Mouse (Mus musculus) heart, postnatal 0 days (tissue): Measurements from ENCODE around the gene Bag1. TPM values are rescaled to one million over a fixed set of nuclear protein-coding genes. Genes with fewer than 3 reads are reported as not detected.
A peak's percentile ranks its signal among the peaks of the same experiment; 100 is the strongest.

ENCODE experiments used
- ATAC-seq: fragments of 200-750 bp; cut with Nextera tagmentation; 2 replicates; pipeline ENCODE4 v1.8.0; 2017; ENCODE audit warnings: low read depth, moderate number of reproducible peaks, moderate library complexity; ENCODE audit not compliant: insufficient read depth
- DNase-seq: peaks from one replicate; pipeline ENCODE4 v3.0.0-alpha.2; 2016; ENCODE audit warnings: low spot score
- H3K27ac ChIP-seq: fragments of 300-500 bp; sonication (generic); 2 replicates; pipeline ENCODE4 v1.5.1; 2014; ENCODE audit warnings: low read depth, mild to moderate bottlenecking
- H3K27me3 ChIP-seq: fragments of 300-500 bp; sonication (generic); 2 replicates; pipeline ENCODE4 v1.6.1; 2014; ENCODE audit warnings: low read length, mixed read lengths; ENCODE audit not compliant: control insufficient read depth, insufficient read depth
- H3K36me3 ChIP-seq: fragments of 300-500 bp; sonication (generic); replicated peaks from 2 replicates; pipeline ENCODE4 v1.6.1; 2014; ENCODE audit warnings: low read length, mixed read lengths; ENCODE audit not compliant: control insufficient read depth, insufficient read depth
- H3K4me1 ChIP-seq: fragments of 300-500 bp; sonication (generic); 2 replicates; pipeline ENCODE4 v1.6.1; 2014; ENCODE audit warnings: antibody characterized with exemption; ENCODE audit not compliant: control insufficient read depth, insufficient read depth
- H3K4me2 ChIP-seq: fragments of 300-500 bp; sonication (generic); 2 replicates; pipeline ENCODE4 v1.6.1; 2014; ENCODE audit warnings: low read depth, mild to moderate bottlenecking, low read length, moderate library complexity
- H3K4me3 ChIP-seq: fragments of 300-500 bp; sonication (generic); 2 replicates; pipeline ENCODE4 v1.5.1; 2014; ENCODE audit warnings: low read depth, low read length
- H3K9ac ChIP-seq: fragments of 300-500 bp; sonication (generic); replicated peaks from 2 replicates; pipeline ENCODE4 v1.6.1; 2014; ENCODE audit warnings: low read depth, low read length, mixed read lengths
- H3K9me3 ChIP-seq: fragments of 300-500 bp; sonication (generic); replicated peaks from 2 replicates; pipeline ENCODE4 v1.6.1; 2016; ENCODE audit warnings: low read length; ENCODE audit not compliant: control insufficient read depth
- CTCF ChIP-seq: IDR thresholded peaks from 2 replicates; pipeline ENCODE4 v1.5.1; 2016; ENCODE audit warnings: antibody characterized with exemption, control low read depth, low read depth
- EP300 ChIP-seq: IDR thresholded peaks from 2 replicates; pipeline ENCODE4 v1.6.1; 2016; ENCODE audit warnings: antibody characterized with exemption, low read depth
- WGBS: fragments of 180-500 bp; shearing (Covaris S2); extraction: QIAGEN DNeasy Blood & Tissue Kit; methylation state at CpG from one replicate; pipeline ENCODE4 v1.1.7; 2014; 5-methylcytosine and 5-hydroxymethylcytosine counted together
- polyA plus RNA-seq: library from polyadenylated mRNA; unstranded; fragments of >200 nt; fragmentation: Nextera tagmentation; extraction: Ambion mirVana; gene quantifications from 2 replicates; pipeline ENCODE4 v1.2.1, GENCODE M21; 2015
- total RNA-seq: library from RNA; depleted of rRNA; stranded (reverse); fragments of >200 nt; gene quantifications from 2 replicates; pipeline ENCODE4 v1.2.3, GENCODE M21; 2014; ENCODE audit warnings: low replicate concordance

Gene Bag1
- total and polyA plus RNA-seq, 2 experiments from 2014 or later: 77.3 to 213 TPM

DNA sequence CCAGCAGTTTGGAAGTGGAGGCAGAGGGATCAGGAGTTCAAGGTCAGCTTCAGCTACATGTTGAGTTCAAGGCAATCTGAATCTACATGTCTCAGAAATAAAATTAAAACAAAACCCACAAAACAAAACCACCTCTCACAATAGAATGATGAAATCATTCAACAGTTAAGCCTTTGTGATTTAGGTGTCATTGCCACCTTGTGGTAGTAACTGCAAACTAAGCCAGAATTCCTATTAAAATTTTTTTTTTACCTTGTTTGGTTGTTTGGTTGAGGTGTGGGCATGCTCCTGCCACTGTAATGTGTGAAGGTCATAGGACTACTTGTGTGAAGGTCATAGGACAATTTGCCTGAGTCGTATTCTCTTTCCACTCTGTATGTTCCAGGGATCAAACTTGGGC, 41.8 kb downstream of the Bag1 start:
- Histone ChIP-seq H3K9ac (no peak overlapping the region), H3K4me1 (no peaks in the 10 kb centered on the region), H3K4me2 (no peak overlapping the region), H3K27me3 (no peaks in the 10 kb centered on the region), H3K9me3 (no peaks in the 10 kb centered on the region), H3K4me3 (no peak overlapping the region), H3K27ac (no peak overlapping the region), H3K36me3 (no peaks in the 10 kb centered on the region)
- TF ChIP-seq EP300: no peak
- peak; percentile 76 for TF ChIP-seq CTCF
- DNase-seq: peak; percentile 69
- ATAC-seq: peak; percentile 41
- 25% methylated on average over 1 of the region's 1 CpGs for WGBS

DNA sequence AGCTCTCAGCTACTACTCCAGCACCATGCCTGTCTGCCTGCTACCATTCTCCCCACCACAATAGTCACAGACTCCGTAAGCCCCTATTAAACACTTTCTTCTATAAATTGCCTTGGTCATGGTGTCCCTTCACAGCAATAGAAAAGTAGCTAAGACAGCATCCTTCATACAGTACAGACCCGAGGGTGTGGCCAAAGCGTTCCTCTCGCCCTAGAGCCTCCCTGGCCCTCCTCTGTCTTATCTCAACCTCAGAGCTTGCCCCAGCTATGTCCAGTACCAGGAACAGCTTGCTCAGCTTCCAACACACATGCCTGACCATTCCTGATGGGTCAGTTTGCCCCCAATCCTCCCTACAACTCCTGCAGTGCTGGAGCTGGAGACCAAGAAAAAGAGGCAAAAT, 47.5 kb downstream of the Bag1 start:
- no peak overlapping the region for H3K27ac ChIP-seq
- H3K9ac ChIP-seq: no peak overlapping the region
- TF ChIP-seq CTCF (no peak), EP300 (no peak)
- 84% methylated on average over 4 of the region's 4 CpGs for WGBS
- H3K4me3 ChIP-seq: no peak overlapping the region
- H3K9me3 ChIP-seq: 0 out of 2 replicates have a peak, but pooled peaks cover 2% of the 10 kb centered on the region
- DNase-seq: no peak
- H3K4me1 ChIP-seq: no peaks in the 10 kb centered on the region
- H3K36me3 ChIP-seq: no peaks in the 10 kb centered on the region
- H3K27me3 ChIP-seq: no peaks in the 10 kb centered on the region
- ATAC-seq: no peak
- no peak overlapping the region for H3K4me2 ChIP-seq

DNA sequence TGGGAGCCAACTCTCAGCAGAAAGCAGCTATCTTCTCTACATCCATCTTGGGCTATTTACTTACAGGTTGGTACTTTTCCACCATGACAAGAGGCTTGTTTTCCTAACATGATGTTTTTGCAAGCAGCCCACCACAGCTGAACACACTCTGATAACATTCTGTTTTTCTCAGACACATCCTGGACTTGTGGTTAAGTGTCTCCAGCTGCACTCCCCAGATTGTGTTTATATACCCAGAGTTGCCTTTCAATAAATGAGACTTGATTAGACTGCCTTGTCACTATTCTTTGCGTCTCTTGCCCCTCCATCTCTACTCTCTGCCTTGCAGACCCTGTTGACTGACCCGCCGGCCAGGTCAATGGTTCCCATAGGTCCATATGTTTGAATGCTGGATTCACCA, 48.0 kb downstream of the Bag1 start:
- Histone ChIP-seq H3K27ac (no peak overlapping the region), H3K9me3 (0 out of 2 replicates have a peak, but pooled peaks cover 5% of the 10 kb centered on the region), H3K9ac (no peak overlapping the region), H3K4me1 (no peaks in the 10 kb centered on the region), H3K27me3 (no peaks in the 10 kb centered on the region), H3K36me3 (no peaks in the 10 kb centered on the region), H3K4me3 (no peak overlapping the region), H3K4me2 (no peak overlapping the region)
- 82% methylated on average over 3 of the region's 3 CpGs for WGBS
- TF ChIP-seq CTCF (no peak), EP300 (no peak)
- DNase-seq (no peak), ATAC-seq (no peak)

DNA sequence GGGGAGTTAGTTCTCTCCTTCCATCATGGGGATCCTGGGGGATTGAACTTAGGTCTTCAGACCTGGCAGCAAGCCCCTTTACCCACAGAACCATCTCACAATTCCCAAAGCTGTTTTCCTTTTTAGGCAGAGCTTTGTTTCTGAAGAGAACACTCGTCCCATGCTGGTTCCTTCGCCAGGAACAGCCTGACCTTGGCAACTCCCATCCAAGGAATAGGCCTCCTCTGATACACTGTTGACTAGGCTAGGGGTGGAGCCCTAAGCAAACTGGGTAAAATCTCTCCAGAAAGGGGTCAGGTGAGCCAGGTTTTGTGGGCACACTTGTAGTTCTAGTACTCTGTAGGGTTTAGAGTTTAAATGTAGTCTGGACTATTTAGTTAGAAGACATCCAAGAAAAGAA, 48.8 kb downstream of the Bag1 start:
- Histone ChIP-seq H3K27me3 (no peaks in the 10 kb centered on the region), H3K27ac (no peak overlapping the region), H3K4me1 (no peaks in the 10 kb centered on the region), H3K36me3 (no peaks in the 10 kb centered on the region), H3K9me3 (0 out of 2 replicates have a peak, but pooled peaks cover 5% of the 10 kb centered on the region), H3K4me2 (no peak overlapping the region), H3K9ac (no peak overlapping the region), H3K4me3 (no peak overlapping the region)
- DNase-seq (no peak), ATAC-seq (no peak)
- TF ChIP-seq EP300 (no peak), CTCF (no peak)
- WGBS: 61% methylated on average over 2 of the region's 2 CpGs

DNA sequence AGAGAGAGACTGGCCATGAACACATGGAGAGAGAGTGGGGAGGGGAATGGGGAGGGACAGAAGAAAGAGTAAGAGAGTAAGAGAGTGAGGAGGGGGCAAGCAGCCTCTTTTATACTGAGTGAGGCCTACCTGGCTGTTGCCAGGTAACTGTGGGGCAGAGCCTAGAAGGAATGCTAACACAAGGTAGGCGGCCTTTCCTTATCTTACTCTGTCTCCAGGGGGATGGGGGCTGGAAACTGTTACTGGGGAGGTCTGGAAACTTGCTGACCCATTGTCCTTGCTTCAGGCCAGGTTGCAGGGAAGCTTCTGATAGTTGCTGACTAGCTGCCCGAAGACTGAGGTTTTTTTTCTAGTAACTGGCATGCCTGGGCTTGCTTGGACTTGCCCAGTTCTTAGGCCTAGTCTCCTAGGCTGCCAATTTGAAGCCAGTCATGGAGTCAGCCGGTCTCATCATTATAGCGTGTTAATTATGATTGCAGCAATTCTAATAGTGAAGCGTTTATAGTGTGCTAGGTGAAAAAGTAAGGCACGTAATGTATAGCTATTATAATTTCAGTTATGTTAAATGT, 49.5 kb downstream of the Bag1 start:
- no peak for TF ChIP-seq CTCF
- no peak for TF ChIP-seq EP300
- no peak overlapping the region for H3K9ac ChIP-seq
- ATAC-seq (no peak), DNase-seq (no peak)
- H3K4me1 ChIP-seq: no peaks in the 10 kb centered on the region
- H3K4me3 ChIP-seq: no peak overlapping the region
- H3K36me3 ChIP-seq: no peaks in the 10 kb centered on the region
- 77% methylated on average over 6 of the region's 6 CpGs for WGBS
- H3K27me3 ChIP-seq: no peaks in the 10 kb centered on the region
- no peak overlapping the region for H3K4me2 ChIP-seq
- 0 out of 2 replicates have a peak, but pooled peaks cover 5% of the 10 kb centered on the region for H3K9me3 ChIP-seq
- no peak overlapping the region for H3K27ac ChIP-seq

DNA sequence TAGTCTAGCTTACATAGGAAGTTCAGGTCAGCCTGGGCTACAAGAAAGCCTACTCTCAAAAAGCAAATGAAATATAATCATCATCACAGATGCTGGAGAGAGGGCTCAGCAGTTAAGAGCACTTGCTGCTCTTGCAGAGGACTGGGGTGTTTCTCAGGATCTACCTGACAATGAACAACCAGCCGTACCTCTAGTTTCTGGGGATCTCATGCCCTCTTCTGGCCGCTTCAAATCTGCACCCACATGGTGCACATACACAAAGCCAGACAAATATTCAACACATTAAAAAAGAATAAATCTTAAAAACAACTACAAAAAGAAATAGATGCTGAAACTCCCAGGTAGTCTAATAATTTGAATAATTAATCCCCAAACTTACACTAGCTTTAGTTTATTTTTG, 52.4 kb downstream of the Bag1 start:
- H3K9ac ChIP-seq: no peak overlapping the region
- H3K4me2 ChIP-seq: no peak overlapping the region
- ATAC-seq: no peak
- TF ChIP-seq EP300: no peak
- TF ChIP-seq CTCF: no peak
- H3K36me3 ChIP-seq: no peaks in the 10 kb centered on the region
- WGBS: 87% methylated on average over 2 of the region's 2 CpGs
- H3K27ac ChIP-seq: no peak overlapping the region
- 0 out of 2 replicates have a peak, but pooled peaks cover 5% of the 10 kb centered on the region for H3K9me3 ChIP-seq
- no peak for DNase-seq
- no peaks in the 10 kb centered on the region for H3K4me1 ChIP-seq
- H3K27me3 ChIP-seq: no peaks in the 10 kb centered on the region
- no peak overlapping the region for H3K4me3 ChIP-seq
